Mouse (Mus musculus) myocyte (in vitro differentiated cells): ENCODE results near the gene Psmd1.

ENCODE experiments used
- CEBPB ChIP-seq: IDR thresholded peaks from 2 replicates; pipeline ENCODE4 v1.6.1; 2011; ENCODE audit warnings: mild to moderate bottlenecking, moderate library complexity; ENCODE audit not compliant: poor library complexity, insufficient read depth, severe bottlenecking
- E2F4 ChIP-seq: IDR thresholded peaks from one replicate; pipeline ENCODE4 v1.6.1; 2011; ENCODE audit warnings: mild to moderate bottlenecking, control low read depth, moderate library complexity; ENCODE audit not compliant: insufficient read depth
- MAX ChIP-seq: IDR thresholded peaks from one replicate; pipeline ENCODE4 v1.6.1; 2011; ENCODE audit warnings: low read depth, mild to moderate bottlenecking, control low read depth
- MYOD1 ChIP-seq, 3 experiments: IDR thresholded peaks; one replicate each; pipeline ENCODE4 v1.6.1; 2011; ENCODE audit warnings: control low read depth in 2 of 3, low read depth in 2 of 3, mild to moderate bottlenecking in 2 of 3, moderate library complexity in 1 of 3; ENCODE audit not compliant: insufficient read length in 2 of 3, control insufficient read depth in 1 of 3
- MYOG ChIP-seq, 3 experiments: IDR thresholded peaks; one replicate each; pipeline ENCODE4 v1.6.1; 2011; ENCODE audit warnings: control low read depth in 2 of 3, low read depth in 2 of 3, mild to moderate bottlenecking in 2 of 3; ENCODE audit not compliant: insufficient read length in 2 of 3, control insufficient read depth in 1 of 3, insufficient read depth in 1 of 3
- POLR2A ChIP-seq: IDR thresholded peaks from one replicate; pipeline ENCODE4 v1.6.1; 2011; ENCODE audit warnings: low read depth, mild to moderate bottlenecking, control low read depth, moderate library complexity; ENCODE audit not compliant: insufficient read length
- POLR2AphosphoS2 ChIP-seq: IDR thresholded peaks from one replicate; pipeline ENCODE4 v1.6.1; 2011; ENCODE audit warnings: low read depth, control low read depth; ENCODE audit not compliant: insufficient read length
- REST ChIP-seq: IDR thresholded peaks from one replicate; pipeline ENCODE4 v1.6.1; 2011; ENCODE audit warnings: mild to moderate bottlenecking, control low read depth, moderate library complexity; ENCODE audit not compliant: insufficient read depth, insufficient read length
- SRF ChIP-seq: IDR thresholded peaks from one replicate; pipeline ENCODE4 v1.6.1; 2011; ENCODE audit warnings: low read depth; ENCODE audit not compliant: control insufficient read depth, insufficient read length
- TCF12 ChIP-seq: IDR thresholded peaks from one replicate; pipeline ENCODE4 v1.6.1; 2011; ENCODE audit warnings: mild to moderate bottlenecking, control low read depth; ENCODE audit not compliant: poor library complexity, insufficient read depth, severe bottlenecking
- TCF3 ChIP-seq: IDR thresholded peaks from one replicate; pipeline ENCODE4 v1.6.1; 2011; ENCODE audit warnings: low read depth, control low read depth; ENCODE audit not compliant: insufficient read length
- USF1 ChIP-seq: IDR thresholded peaks from one replicate; pipeline ENCODE4 v1.6.1; 2011; ENCODE audit warnings: low read depth, mild to moderate bottlenecking, control low read depth, moderate library complexity

DNA sequence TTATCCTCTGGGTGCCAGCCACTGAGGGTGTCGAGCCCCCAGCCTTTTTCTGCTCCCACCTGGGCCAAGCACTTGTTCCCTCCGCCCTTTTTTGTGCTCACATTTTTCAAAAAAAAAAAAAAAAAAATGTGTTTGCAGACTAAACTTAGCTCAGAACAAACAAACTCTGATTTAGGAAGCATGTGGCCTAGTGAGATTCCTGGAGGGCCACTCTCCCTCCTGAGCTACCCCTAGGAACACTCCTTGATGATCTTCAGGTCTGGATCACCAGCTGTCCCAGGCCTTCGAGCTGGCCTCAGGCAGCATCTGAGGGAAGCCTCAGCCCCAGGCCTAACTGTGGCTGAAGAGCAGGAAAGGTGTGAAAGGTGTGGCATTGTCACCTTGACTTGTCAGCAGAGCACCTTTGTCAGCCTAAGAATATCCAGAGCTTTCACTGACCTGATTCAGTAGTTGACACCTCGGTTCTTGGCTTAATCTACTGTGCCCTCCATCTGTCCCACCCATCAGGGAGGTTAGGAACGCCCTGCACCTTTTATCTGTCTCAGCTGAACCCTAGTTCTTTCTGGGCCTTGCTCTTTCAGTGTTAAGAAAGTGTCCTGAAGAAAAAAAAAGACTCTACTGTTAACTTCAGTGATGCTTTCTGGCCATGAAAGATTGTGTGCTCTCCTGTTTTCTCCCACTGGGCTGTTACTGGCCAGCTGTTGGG is 118.0 kb downstream of the Psmd1 start:
- TF ChIP-seq SRF (no peak), TCF12 (no peak), POLR2A (no peak), MAX (no peak), MYOG (IDR thresholded peaks at IDR 0.05; ENCODE audit: control insufficient read depth in 1 of 3, insufficient read depth in 1 of 3, insufficient read length in 2 of 3, low read depth in 2 of 3) (no peak), E2F4 (no peak), REST (no peak), USF1 (no peak), CEBPB (no peak), POLR2AphosphoS2 (no peak), TCF3 (no peak), MYOD1 (IDR thresholded peaks at IDR 0.05; ENCODE audit: control insufficient read depth in 1 of 3, insufficient read length in 2 of 3, low read depth in 2 of 3) (no peak)
